Mouse (Mus musculus) MEL (cell line): ENCODE data around the gene Lexm. TPM values are rescaled to one million over a fixed set of nuclear protein-coding genes. Genes with fewer than 3 reads are reported as not detected.

Source experiments
- DNase-seq: peaks from one replicate; pipeline ENCODE4 v3.0.0; 2011; ENCODE audit warnings: low read depth, low spot score
- H3K27ac ChIP-seq: 2 replicates; pipeline ENCODE4 v1.5.1; 2012; ENCODE audit warnings: low read depth, mild to moderate bottlenecking, control low read depth, low read length, moderate library complexity; ENCODE audit not compliant: control insufficient read depth
- H3K27me3 ChIP-seq, 2 experiments: fragments of 150-350 bp in 1 of 2; sonication (generic) in 1 of 2; 2 replicates each; pipeline ENCODE4 v1.6.1; 2012; ENCODE audit warnings: low read length in 2 of 2, mild to moderate bottlenecking in 2 of 2, improper control_type of control experiment in 1 of 2, moderate library complexity in 1 of 2; ENCODE audit not compliant: insufficient read depth in 2 of 2, control insufficient read depth in 1 of 2
- H3K36me3 ChIP-seq, 2 experiments: 2 replicates each; pipeline ENCODE4 v1.6.1; 2012 to 2014; ENCODE audit warnings: low read length in 2 of 2, improper control_type of control experiment in 1 of 2, inconsistent platforms in 1 of 2, mild to moderate bottlenecking in 1 of 2; ENCODE audit not compliant: insufficient read depth in 2 of 2, control insufficient read depth in 1 of 2
- H3K4me1 ChIP-seq, 2 experiments: fragments of 150-350 bp in 1 of 2; sonication (generic) in 1 of 2; 2 replicates each; pipeline ENCODE4 v1.6.1; 2012; ENCODE audit warnings: low read length in 2 of 2, improper control_type of control experiment in 1 of 2, mild to moderate bottlenecking in 1 of 2; ENCODE audit not compliant: insufficient read depth in 2 of 2, control insufficient read depth in 1 of 2
- H3K4me3 ChIP-seq, 2 experiments: fragments of 150-350 bp in 1 of 2; sonication (generic) in 1 of 2; 2 replicates each; pipeline ENCODE4 v1.5.1; 2012; ENCODE audit warnings: low read depth in 2 of 2, low read length in 2 of 2, mild to moderate bottlenecking in 2 of 2, moderate library complexity in 2 of 2, control low read depth in 1 of 2, improper control_type of control experiment in 1 of 2; ENCODE audit not compliant: control insufficient read depth in 1 of 2, insufficient read depth in 1 of 2
- H3K79me2 ChIP-seq: 2 replicates; pipeline ENCODE4 v1.6.1; 2012; ENCODE audit warnings: mild to moderate bottlenecking, low read length, moderate library complexity; ENCODE audit not compliant: control insufficient read depth, poor library complexity, insufficient read depth
- H3K9ac ChIP-seq: 2 replicates; pipeline ENCODE4 v1.6.1; 2012; ENCODE audit warnings: low read depth, mild to moderate bottlenecking, control low read depth, low read length, moderate library complexity; ENCODE audit not compliant: control insufficient read depth, poor library complexity, severe bottlenecking
- H3K9me3 ChIP-seq: fragments of 150-350 bp; sonication (generic); replicated peaks from 2 replicates; pipeline ENCODE4 v1.6.1; 2012; ENCODE audit warnings: mild to moderate bottlenecking, low read length, improper control_type of control experiment, moderate library complexity; ENCODE audit not compliant: insufficient read depth
- CTCF ChIP-seq, 3 experiments: IDR thresholded peaks in 2 of 3; conservative IDR thresholded peaks in 1 of 3; 2 replicates each; pipeline ENCODE4 v1.5.1; 2011 to 2012; ENCODE audit warnings: low read length in 3 of 3, low read depth in 2 of 3, mild to moderate bottlenecking in 2 of 3, improper control_type of control experiment in 1 of 3, inconsistent platforms in 1 of 3, mixed read lengths in 1 of 3, moderate library complexity in 1 of 3; ENCODE audit not compliant: control insufficient read depth in 1 of 3, insufficient read depth in 1 of 3, poor library complexity in 1 of 3, severe bottlenecking in 1 of 3
- E2F4 ChIP-seq: IDR thresholded peaks from 2 replicates; pipeline ENCODE4 v1.6.1; 2011; ENCODE audit warnings: low read depth, low read length, improper control_type of control experiment, borderline replicate concordance
- ELF1 ChIP-seq: IDR thresholded peaks from 2 replicates; pipeline ENCODE4 v1.6.1; 2014; ENCODE audit warnings: low read depth, mild to moderate bottlenecking, inconsistent platforms, low read length, improper control_type of control experiment, moderate library complexity
- EP300 ChIP-seq, 2 experiments: IDR thresholded peaks; 2 replicates each; pipeline ENCODE4 v1.6.1; 2011; ENCODE audit warnings: improper control_type of control experiment in 2 of 2, low read length in 2 of 2, low read depth in 1 of 2, mild to moderate bottlenecking in 1 of 2
- GATA1 ChIP-seq: IDR thresholded peaks from 2 replicates; pipeline ENCODE4 v1.6.1; 2011; ENCODE audit warnings: low read depth, low read length, improper control_type of control experiment
- HCFC1 ChIP-seq: IDR thresholded peaks from 2 replicates; pipeline ENCODE4 v1.6.1; 2012; ENCODE audit warnings: low read depth, mild to moderate bottlenecking, inconsistent platforms, low read length, improper control_type of control experiment, moderate library complexity
- JUND ChIP-seq: IDR thresholded peaks from 2 replicates; pipeline ENCODE4 v1.6.1; 2011; ENCODE audit warnings: low read depth, mild to moderate bottlenecking, improper control_type of control experiment, low read length
- MXI1 ChIP-seq: IDR thresholded peaks from 2 replicates; pipeline ENCODE4 v1.6.1; 2011; ENCODE audit warnings: mild to moderate bottlenecking, low read depth, low read length, improper control_type of control experiment
- POLR2AphosphoS5 ChIP-seq: IDR thresholded peaks from 2 replicates; pipeline ENCODE4 v1.6.1; 2012; ENCODE audit warnings: low read depth, borderline replicate concordance, mild to moderate bottlenecking, inconsistent platforms, low read length, moderate library complexity, mixed read lengths
- RAD21 ChIP-seq: IDR thresholded peaks from 2 replicates; pipeline ENCODE4 v1.6.1; 2011; ENCODE audit warnings: mild to moderate bottlenecking, low read depth, low read length, improper control_type of control experiment
- RCOR1 ChIP-seq: IDR thresholded peaks from 2 replicates; pipeline ENCODE4 v1.6.1; 2012; ENCODE audit warnings: low read depth, mild to moderate bottlenecking, inconsistent platforms, low read length, improper control_type of control experiment
- SMC3 ChIP-seq: IDR thresholded peaks from 2 replicates; pipeline ENCODE4 v1.6.1; 2011; ENCODE audit warnings: low read depth, low read length, improper control_type of control experiment
- TCF12 ChIP-seq: IDR thresholded peaks from 2 replicates; pipeline ENCODE4 v1.6.1; 2014; ENCODE audit warnings: low read depth, mild to moderate bottlenecking, inconsistent platforms, low read length, improper control_type of control experiment, moderate library complexity
- USF2 ChIP-seq, 2 experiments: IDR thresholded peaks; 2 replicates each; pipeline ENCODE4 v1.6.1; 2011 to 2012; ENCODE audit warnings: improper control_type of control experiment in 2 of 2, low read length in 2 of 2, borderline replicate concordance in 1 of 2, inconsistent platforms in 1 of 2, low read depth in 1 of 2, mild to moderate bottlenecking in 1 of 2; ENCODE audit not compliant: insufficient read depth in 1 of 2
- ZKSCAN1 ChIP-seq: IDR thresholded peaks from 2 replicates; pipeline ENCODE4 v1.6.1; 2012; ENCODE audit warnings: low read depth, mild to moderate bottlenecking, inconsistent platforms, low read length, improper control_type of control experiment, moderate library complexity
- polyA plus RNA-seq, 2 experiments: library from polyadenylated mRNA; stranded (reverse) in 1 of 2; unstranded in 1 of 2; fragments of >175 nt in 1 of 2; fragments of >200 nt in 1 of 2; gene quantifications; 2 replicates each; pipeline versions ENCODE4 v1.2.1 to v1.2.4; 2012; ENCODE audit warnings: low replicate concordance in 2 of 2, low read depth in 1 of 2; ENCODE audit not compliant: insufficient read length in 2 of 2, insufficient read depth in 1 of 2, missing spikeins in 1 of 2
- total RNA-seq: library from RNA; depleted of rRNA; stranded (reverse); fragments of 300-350 nt; gene quantifications from 2 replicates; pipeline ENCODE4 v1.2.3, GENCODE M21; 2012

Gene Lexm
- total and polyA plus RNA-seq, 3 experiments: 6.1 to 17.5 TPM; not detected in 1

- Histone ChIP-seq H3K4me1 (no peaks in the 10 kb centered on the region), H3K9ac (no peak overlapping the region), H3K9me3 (no peaks in the 10 kb centered on the region), H3K79me2 (no peaks in the 10 kb centered on the region), H3K4me3 (no peak overlapping the region), H3K36me3 (no peaks in the 10 kb centered on the region; a peak in 1 of 4 replicates), H3K27ac (no peak overlapping the region), H3K27me3 (no peaks in the 10 kb centered on the region)
- DNase-seq: peak; percentile 42
- no peak for TF ChIP-seq JUND
- peak; percentile 58 to 76 (median 61) for TF ChIP-seq CTCF (IDR thresholded peaks at IDR 0.05 in 2 of 3, conservative IDR thresholded peaks at IDR 0.05 in 1 of 3; ENCODE audit: control insufficient read depth in 1 of 3, insufficient read depth in 1 of 3, low read depth in 2 of 3, low read length in 3 of 3, poor library complexity in 1 of 3, severe bottlenecking in 1 of 3)
- TF ChIP-seq HCFC1: no peak
- TF ChIP-seq RAD21: peak; percentile 20
- TF ChIP-seq POLR2AphosphoS5: no peak
- TF ChIP-seq SMC3: peak; percentile 44
These were observed 23.4 kb downstream of the Lexm start for GRCm38 (mm10) chr4:106593636-106594035.

GRCm38 (mm10) chr4:106590871-106591270 lies 26.2 kb downstream of the Lexm start:
- DNase-seq: no peak
- H3K9ac ChIP-seq: no peak overlapping the region

GRCm38 (mm10) chr4:106590142-106590541 lies 26.9 kb downstream of the Lexm start:
- no peak for DNase-seq
- no peak overlapping the region for H3K9ac ChIP-seq
- no peak overlapping the region for H3K4me3 ChIP-seq
- H3K27me3 ChIP-seq: no peaks in the 10 kb centered on the region
- no peaks in the 10 kb centered on the region for H3K4me1 ChIP-seq
- no peak for TF ChIP-seq ELF1
- TF ChIP-seq ZKSCAN1: no peak
- TF ChIP-seq RCOR1: no peak
- no peak for TF ChIP-seq MXI1
- TF ChIP-seq EP300 (IDR thresholded peaks at IDR 0.05; ENCODE audit: low read depth in 1 of 2, low read length in 2 of 2): no peak
- TF ChIP-seq, all 39 proteins: peak for 0
- Histone ChIP-seq H3K27ac (no peak overlapping the region), H3K9me3 (no peaks in the 10 kb centered on the region), H3K79me2 (no peaks in the 10 kb centered on the region), H3K36me3 (no peaks in the 10 kb centered on the region; a peak in 1 of 4 replicates)

More at GRCm38 (mm10) chr4:106590871-106591270, 26.2 kb downstream of the Lexm start:
- H3K79me2 ChIP-seq: no peaks in the 10 kb centered on the region
- H3K9me3 ChIP-seq: no peaks in the 10 kb centered on the region
- H3K36me3 ChIP-seq: no peaks in the 10 kb centered on the region; a peak in 1 of 4 replicates
- H3K4me1 ChIP-seq: no peaks in the 10 kb centered on the region
- TF ChIP-seq USF2 (IDR thresholded peaks at IDR 0.05; ENCODE audit: borderline replicate concordance in 1 of 2, insufficient read depth in 1 of 2, low read depth in 1 of 2, low read length in 2 of 2) (no peak), E2F4 (no peak), TCF12 (no peak), CTCF (IDR thresholded peaks at IDR 0.05 in 2 of 3, conservative IDR thresholded peaks at IDR 0.05 in 1 of 3; ENCODE audit: control insufficient read depth in 1 of 3, insufficient read depth in 1 of 3, low read depth in 2 of 3, low read length in 3 of 3, poor library complexity in 1 of 3, severe bottlenecking in 1 of 3) (no peak), RAD21 (no peak), GATA1 (no peak)
- TF ChIP-seq, all 39 proteins: peak for 0
- no peak overlapping the region for H3K4me3 ChIP-seq
- no peaks in the 10 kb centered on the region for H3K27me3 ChIP-seq
- no peak overlapping the region for H3K27ac ChIP-seq
